Comparison of ENCODE assay signal across 15 mouse cellular contexts in the genomic region with DNA sequence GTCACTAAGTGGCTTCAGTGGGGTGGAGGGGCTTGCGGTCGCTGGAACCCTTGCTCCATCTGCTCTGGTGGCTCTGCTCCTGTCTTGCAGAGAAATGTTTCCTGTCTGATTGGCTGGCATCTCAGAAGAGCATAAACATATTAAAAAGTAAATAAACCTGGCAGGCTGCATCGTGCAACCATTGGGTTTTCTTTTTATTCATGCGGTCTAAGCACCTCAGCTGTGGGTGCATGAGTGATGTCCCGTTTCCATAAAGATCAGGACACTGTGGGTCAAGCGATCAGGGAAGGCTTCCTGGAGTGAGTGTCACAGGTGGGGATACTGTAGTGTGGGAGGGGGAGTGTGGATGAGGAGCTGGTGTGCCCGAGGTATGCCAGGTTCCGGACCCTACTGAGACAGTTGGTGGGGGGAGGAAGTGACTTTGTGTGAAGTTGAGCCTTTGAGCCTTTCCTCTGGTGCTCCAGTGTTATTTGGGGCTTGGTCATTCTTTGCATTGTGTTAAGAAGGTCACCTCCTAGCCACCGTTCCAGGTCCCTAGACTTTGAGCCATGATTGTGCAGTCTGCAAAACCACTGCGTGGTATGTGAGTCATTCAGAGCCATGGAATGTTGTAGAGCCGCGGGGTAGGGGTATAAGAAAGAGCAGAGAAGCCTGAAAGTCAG. TPM values are rescaled to one million over a fixed set of nuclear protein-coding genes. Genes with fewer than 3 reads are reported as not detected.
DNase-seq lines count a peak whose midpoint lies in the region; ATAC-seq and TF ChIP-seq lines count a peak whose summit lies in the region.
"Had no signal": no experiment of that assay in that cellular context is flagged by ENCODE, and none has a peak within 500 bp of the region (broad histone marks: within the 10 kb centered on the region; RNA-seq: fewer than 3 reads in every experiment).

No protein-coding gene starts in this region.

- H3K27me3 ChIP-seq in heart, embryonic 10.5 days (ENCODE audit: insufficient read depth, poor library complexity, severe bottlenecking): peaks cover 8% of the 10 kb centered on the region; the same call in 1 of the 2 replicates
- no peaks in the 10 kb centered on the region for H3K27me3 ChIP-seq in neural tube, embryonic 11.5 days (ENCODE audit: control insufficient read depth, insufficient read depth, low read length)
- H3K27me3 ChIP-seq in neural tube, embryonic 15.5 days (replicated peaks): no peaks in the 10 kb centered on the region
- no peaks in the 10 kb centered on the region for H3K27me3 ChIP-seq in liver, embryonic 14.5 days (ENCODE audit: control insufficient read depth, insufficient read depth, low read length)
- no peaks in the 10 kb centered on the region for H3K27me3 ChIP-seq in midbrain, embryonic 14.5 days (ENCODE audit: control insufficient read depth, insufficient read depth, low read length)

- TF ChIP-seq CTCF in liver, embryonic 14.5 days (IDR thresholded peaks at IDR 0.05; ENCODE audit: low read depth): no peak

- no peak overlapping the region for H3K4me3 ChIP-seq in heart, embryonic 10.5 days
- no peak overlapping the region for H3K4me3 ChIP-seq in neural tube, embryonic 11.5 days (ENCODE audit: low read depth, low read length)
- no peak overlapping the region for H3K4me3 ChIP-seq in neural tube, embryonic 15.5 days (replicated peaks)
- peak overlapping the region; percentile 25 to 39 for H3K4me3 ChIP-seq in liver, embryonic 14.5 days (ENCODE audit: insufficient read depth in 1 of 2, low read depth in 2 of 2, low read length in 2 of 2)
- no peak overlapping the region for H3K4me3 ChIP-seq in midbrain, embryonic 14.5 days (replicated peaks; ENCODE audit: low read depth, low read length)
- H3K4me3 ChIP-seq: forebrain, embryonic 10.5 days; myocyte had no signal

- WGBS in heart, embryonic 10.5 days: 57% methylated on average over 12 of the region's 12 CpGs
- WGBS in neural tube, embryonic 11.5 days: 85% methylated on average over 12 of the region's 12 CpGs
- WGBS in neural tube, embryonic 15.5 days: 80% methylated on average over 12 of the region's 12 CpGs
- WGBS in liver, embryonic 14.5 days (ENCODE audit: insufficient replicate concordance): 20% methylated on average over 12 of the region's 12 CpGs
- WGBS in midbrain, embryonic 14.5 days: 84% methylated on average over 12 of the region's 12 CpGs

- H3K9ac ChIP-seq in neural tube, embryonic 11.5 days (ENCODE audit: low read length): no peak overlapping the region
- H3K9ac ChIP-seq in neural tube, embryonic 15.5 days (replicated peaks): no peak overlapping the region
- no peak overlapping the region for H3K9ac ChIP-seq in liver, embryonic 14.5 days (replicated peaks)
- H3K9ac ChIP-seq in midbrain, embryonic 14.5 days (replicated peaks; ENCODE audit: low read length): no peak overlapping the region

- H3K36me3 ChIP-seq in heart, embryonic 10.5 days: no peaks in the 10 kb centered on the region
- H3K36me3 ChIP-seq in neural tube, embryonic 11.5 days (ENCODE audit: control insufficient read depth, insufficient read depth, low read length): no peaks in the 10 kb centered on the region
- no peaks in the 10 kb centered on the region for H3K36me3 ChIP-seq in neural tube, embryonic 15.5 days
- H3K36me3 ChIP-seq in liver, embryonic 14.5 days (replicated peaks; ENCODE audit: control insufficient read depth, insufficient read depth, low read depth): no peaks in the 10 kb centered on the region
- H3K36me3 ChIP-seq in midbrain, embryonic 14.5 days (ENCODE audit: control insufficient read depth, insufficient read depth, low read length): no peaks in the 10 kb centered on the region
- H3K36me3 ChIP-seq: forebrain, embryonic 10.5 days had no signal

- no peak for DNase-seq in heart, embryonic 10.5 days (ENCODE audit: low spot score)
- DNase-seq in heart, adult 8-10 months (ENCODE audit: low spot score): no peak
- no peak for DNase-seq in neural tube, embryonic 11.5 days (ENCODE audit: low spot score)
- no peak for DNase-seq in liver, embryonic 14.5 days (ENCODE audit: low read depth in 3 of 3, low spot score in 3 of 3)
- DNase-seq in midbrain, embryonic 14.5 days: no peak
- DNase-seq in layer of hippocampus, adult 11-12 months (ENCODE audit: low spot score): no peak
- DNase-seq: cerebellum, adult 11 months; gastrocnemius, postnatal 14 days; kidney, postnatal 25 days; lung, postnatal 36 days had no signal

- ATAC-seq in neural tube, embryonic 11.5 days (ENCODE audit: insufficient read depth, low FRiP score, low TSS enrichment): no peak
- ATAC-seq in neural tube, embryonic 15.5 days (ENCODE audit: low FRiP score): no peak
- no peak for ATAC-seq in liver, embryonic 14.5 days (ENCODE audit: insufficient read depth)
- ATAC-seq in midbrain, embryonic 14.5 days (ENCODE audit: low FRiP score, low TSS enrichment): no peak
- ATAC-seq in cerebellum, adult (ENCODE audit: insufficient number of reproducible peaks, low FRiP score, low TSS enrichment): no peak
- ATAC-seq: hindbrain, embryonic 16.5 days had no signal

- no peaks in the 10 kb centered on the region for H3K9me3 ChIP-seq in heart, embryonic 10.5 days
- H3K9me3 ChIP-seq in neural tube, embryonic 11.5 days (ENCODE audit: control insufficient read depth, low read length): no peaks in the 10 kb centered on the region
- H3K9me3 ChIP-seq in neural tube, embryonic 15.5 days (replicated peaks): no peaks in the 10 kb centered on the region
- H3K9me3 ChIP-seq in liver, embryonic 14.5 days (ENCODE audit: control insufficient read depth, low read length): no peaks in the 10 kb centered on the region
- no peaks in the 10 kb centered on the region for H3K9me3 ChIP-seq in midbrain, embryonic 14.5 days (ENCODE audit: control insufficient read depth, low read length)
- H3K9me3 ChIP-seq: forebrain, embryonic 10.5 days had no signal

- peaks cover 59% of the 10 kb centered on the region for H3K4me1 ChIP-seq in heart, embryonic 10.5 days
- no peaks in the 10 kb centered on the region for H3K4me1 ChIP-seq in neural tube, embryonic 11.5 days (ENCODE audit: control insufficient read depth, insufficient read depth, low read length)
- H3K4me1 ChIP-seq in neural tube, embryonic 15.5 days: peaks cover 7% of the 10 kb centered on the region; the same call in 1 of the 2 replicates
- H3K4me1 ChIP-seq in liver, embryonic 14.5 days (replicated peaks; ENCODE audit: control insufficient read depth in 2 of 2, insufficient read depth in 2 of 2, low read length in 1 of 2): peaks cover 0 to 11% of the 10 kb centered on the region in 2 experiments; a peak in 3 of 4 replicates
- H3K4me1 ChIP-seq in midbrain, embryonic 14.5 days (ENCODE audit: control insufficient read depth, insufficient read depth, low read length): peaks cover 3% of the 10 kb centered on the region; the same call in 1 of the 2 replicates

- H3K4me2 ChIP-seq in neural tube, embryonic 11.5 days (ENCODE audit: low read depth): 0 out of 2 replicates have a peak overlapping the region, but pooled peaks have one; percentile 3
- no peak overlapping the region for H3K4me2 ChIP-seq in neural tube, embryonic 15.5 days
- peak overlapping the region; percentile 32 for H3K4me2 ChIP-seq in liver, embryonic 14.5 days (ENCODE audit: low read depth)
- no peak overlapping the region for H3K4me2 ChIP-seq in midbrain, embryonic 14.5 days (ENCODE audit: low read length)

- no peak for TF ChIP-seq EP300 in liver, embryonic 14.5 days (IDR thresholded peaks at IDR 0.05; ENCODE audit: low read depth)

- peak overlapping the region; percentile 6; the same call in 1 of the 2 replicates for H3K27ac ChIP-seq in heart, embryonic 10.5 days
- no peak overlapping the region for H3K27ac ChIP-seq in neural tube, embryonic 11.5 days (ENCODE audit: low read depth, low read length)
- H3K27ac ChIP-seq in neural tube, embryonic 15.5 days (replicated peaks): no peak overlapping the region
- H3K27ac ChIP-seq in liver, embryonic 14.5 days: no peak overlapping the region
- no peak overlapping the region for H3K27ac ChIP-seq in midbrain, embryonic 14.5 days (replicated peaks; ENCODE audit: low read depth, low read length)
- H3K27ac ChIP-seq: forebrain, embryonic 10.5 days had no signal

RNA-seq across cellular contexts. Expression of a gene that starts 2.2 kb away (rescaled TPM):
- polyA plus RNA-seq in heart, embryonic 10.5 days (2016; fragmentation: Nextera tagmentation; extraction: Ambion mirVana): 7.7 and 19.5 TPM in 2 replicates
- total RNA-seq in heart, adult 8-10 months (2022): 10 to 100 TPM in 3 of 4 experiments, 1 to 10 TPM in 1; 9.9 to 35.1 (median 12.5) TPM
- 24.6 and 24.8 TPM in 2 replicates for polyA plus RNA-seq in neural tube, embryonic 11.5 days (2014; fragmentation: Nextera tagmentation; extraction: Ambion mirVana)
- polyA plus RNA-seq in neural tube, embryonic 15.5 days (2015; fragmentation: Nextera tagmentation; extraction: Ambion mirVana): 29.8 and 64.3 TPM in 2 replicates
- polyA plus RNA-seq in liver, embryonic 14.5 days (2012; rRNA removed): 31.0 and 47.7 TPM in 2 replicates
- polyA plus RNA-seq in liver, embryonic 14.5 days (2014; fragmentation: Nextera tagmentation; extraction: Ambion mirVana): 59.4 and 64.3 TPM in 2 replicates
- 14.3 and 31.7 TPM in 2 replicates for polyA plus RNA-seq in midbrain, embryonic 14.5 days (2014; fragmentation: Nextera tagmentation; extraction: Ambion mirVana)

RNA-seq across cellular contexts. Expression of a gene that starts 29.0 kb away (rescaled TPM):
- polyA plus RNA-seq in heart, embryonic 10.5 days (2016; fragmentation: Nextera tagmentation; extraction: Ambion mirVana): not detected in 2 replicates
- total RNA-seq in heart, adult 8-10 months (2022): not detected
- not detected in 2 replicates for polyA plus RNA-seq in neural tube, embryonic 11.5 days (2014; fragmentation: Nextera tagmentation; extraction: Ambion mirVana)
- polyA plus RNA-seq in neural tube, embryonic 15.5 days (2015; fragmentation: Nextera tagmentation; extraction: Ambion mirVana): 3.0 and 10.8 TPM in 2 replicates
- 0.04 and 0.13 TPM in 2 replicates for polyA plus RNA-seq in liver, embryonic 14.5 days (2012; rRNA removed)
- 0.08 TPM in 1 of 2 replicates, not detected in the other for polyA plus RNA-seq in liver, embryonic 14.5 days (2014; fragmentation: Nextera tagmentation; extraction: Ambion mirVana)
- not detected in 2 replicates for polyA plus RNA-seq in midbrain, embryonic 14.5 days (2014; fragmentation: Nextera tagmentation; extraction: Ambion mirVana)
- total RNA-seq: gastrocnemius, postnatal 14 days had no signal
- polyA plus RNA-seq: forebrain, embryonic 10.5 days; myocyte had no signal

Comparison
In these comparisons a context has a peak if more than half of its experiments do, and no peak if none do; other contexts are left out.
1. H3K4me2 ChIP-seq: peak in neural tube, embryonic 11.5 days (single experiment) and liver, embryonic 14.5 days (single experiment); none in neural tube, embryonic 15.5 days (single experiment) and midbrain, embryonic 14.5 days (single experiment).
2. H3K4me3 ChIP-seq: peak in liver, embryonic 14.5 days (2 of 2); none in heart, embryonic 10.5 days (single experiment), neural tube, embryonic 11.5 days (single experiment), neural tube, embryonic 15.5 days (single experiment) and midbrain, embryonic 14.5 days (single experiment).